Mouse (Mus musculus): ENCODE results near the gene Tnfrsf19. TPM values are rescaled to one million over a fixed set of nuclear protein-coding genes. Genes with fewer than 3 reads are reported as not detected.

Gene Tnfrsf19
- total and polyA plus RNA-seq, 3 experiments, result 2.2 to 4.3 (median 3.7) TPM

DNA sequence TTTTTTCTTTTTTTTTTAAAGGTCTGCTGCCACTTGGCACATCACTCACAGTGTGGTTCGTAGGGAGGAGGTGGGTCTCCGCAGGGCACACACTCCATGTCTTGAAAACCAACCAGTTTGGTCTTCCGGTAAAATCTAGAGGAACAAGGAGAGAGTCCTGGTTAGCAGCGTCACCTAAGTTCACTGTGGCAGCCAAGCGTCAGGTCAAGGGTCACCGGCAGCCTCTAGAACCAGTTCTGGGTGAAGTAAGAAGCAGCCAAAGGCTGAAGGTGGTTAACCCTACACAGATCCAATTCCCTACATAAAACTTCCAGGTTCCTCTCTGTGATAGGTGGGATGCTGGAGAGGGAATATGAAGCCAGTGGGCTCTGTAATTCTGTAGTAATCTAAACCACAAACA, 49.7 kb downstream of the Tnfrsf19 start:
- H3K27ac ChIP-seq, result no peak overlapping the region
- TF ChIP-seq EP300 (IDR thresholded peaks at IDR 0.05; ENCODE audit: insufficient read depth, low read depth, low read length) (no peak), CTCF (IDR thresholded peaks at IDR 0.05) (no peak), POLR2A (IDR thresholded peaks at IDR 0.05; ENCODE audit: insufficient read depth, low read depth, low read length) (no peak)
- 82% methylated on average over 6 of the region's 6 CpGs for WGBS
- intact Hi-C loops (cut with DNase I), result no loop called here
- no peak overlapping the region for H3K9ac ChIP-seq (ENCODE audit: low read depth, low read length)
- no peak for DNase-seq
- H3K36me3 ChIP-seq (ENCODE audit: control insufficient read depth, insufficient read depth, low read length), result no peaks in the 10 kb centered on the region
- no peak overlapping the region for H3K4me3 ChIP-seq
- H3K27me3 ChIP-seq (ENCODE audit: control insufficient read depth, insufficient read depth, low read length), result no peaks in the 10 kb centered on the region
- no peaks in the 10 kb centered on the region for H3K4me1 ChIP-seq (ENCODE audit: control insufficient read depth, insufficient read depth, low read length)
- H3K79me2 ChIP-seq (replicated peaks; ENCODE audit: control insufficient read depth, insufficient read depth, low read length), result no peaks in the 10 kb centered on the region

GRCm38 (mm10) chr14:60993506-60993905, 52.8 kb downstream of the Tnfrsf19 start:
- H3K27ac ChIP-seq, result no peak overlapping the region
- TF ChIP-seq POLR2A (IDR thresholded peaks at IDR 0.05; ENCODE audit: insufficient read depth, low read depth, low read length) (no peak), CTCF (IDR thresholded peaks at IDR 0.05) (no peak), EP300 (IDR thresholded peaks at IDR 0.05; ENCODE audit: insufficient read depth, low read depth, low read length) (no peak)

GRCm38 (mm10) chr14:60993092-60993491, 53.2 kb downstream of the Tnfrsf19 start:
- no peaks in the 10 kb centered on the region for H3K27me3 ChIP-seq (ENCODE audit: control insufficient read depth, insufficient read depth, low read length)
- intact Hi-C loops (cut with DNase I), result no loop called here
- 66% methylated on average over 3 of the region's 3 CpGs for whole genome bisulfite sequencing
- no peaks in the 10 kb centered on the region for H3K4me1 ChIP-seq (ENCODE audit: control insufficient read depth, insufficient read depth, low read length)
- TF ChIP-seq CTCF (IDR thresholded peaks at IDR 0.05) (no peak), POLR2A (IDR thresholded peaks at IDR 0.05; ENCODE audit: insufficient read depth, low read depth, low read length) (no peak), EP300 (IDR thresholded peaks at IDR 0.05; ENCODE audit: insufficient read depth, low read depth, low read length) (no peak)
- H3K27ac ChIP-seq, result no peak overlapping the region
- H3K79me2 ChIP-seq (replicated peaks; ENCODE audit: control insufficient read depth, insufficient read depth, low read length), result no peaks in the 10 kb centered on the region
- no peak for DNase-seq
- no peak overlapping the region for H3K9ac ChIP-seq (ENCODE audit: low read depth, low read length)
- no peaks in the 10 kb centered on the region for H3K36me3 ChIP-seq (ENCODE audit: control insufficient read depth, insufficient read depth, low read length)
- no peak overlapping the region for H3K4me3 ChIP-seq

More at GRCm38 (mm10) chr14:60993506-60993905, 52.8 kb downstream of the Tnfrsf19 start:
- H3K9ac ChIP-seq (ENCODE audit: low read depth, low read length), result no peak overlapping the region
- no peak overlapping the region for H3K4me3 ChIP-seq
- 52% methylated on average over 10 of the region's 10 CpGs for WGBS
- no peaks in the 10 kb centered on the region for H3K27me3 ChIP-seq (ENCODE audit: control insufficient read depth, insufficient read depth, low read length)
- no peaks in the 10 kb centered on the region for H3K36me3 ChIP-seq (ENCODE audit: control insufficient read depth, insufficient read depth, low read length)
- no peak for DNase-seq
- no peaks in the 10 kb centered on the region for H3K79me2 ChIP-seq (replicated peaks; ENCODE audit: control insufficient read depth, insufficient read depth, low read length)
- H3K4me1 ChIP-seq (ENCODE audit: control insufficient read depth, insufficient read depth, low read length), result no peaks in the 10 kb centered on the region
- intact Hi-C loops (cut with DNase I), result no loop called here

- TF ChIP-seq CTCF (IDR thresholded peaks at IDR 0.05) (no peak), POLR2A (IDR thresholded peaks at IDR 0.05; ENCODE audit: insufficient read depth, low read depth, low read length) (no peak), EP300 (IDR thresholded peaks at IDR 0.05; ENCODE audit: insufficient read depth, low read depth, low read length) (no peak)
- H3K27me3 ChIP-seq (ENCODE audit: control insufficient read depth, insufficient read depth, low read length), result no peaks in the 10 kb centered on the region
- intact Hi-C loops (cut with DNase I), result no loop called here
- DNase-seq, result no peak
- H3K36me3 ChIP-seq (ENCODE audit: control insufficient read depth, insufficient read depth, low read length), result no peaks in the 10 kb centered on the region
- H3K9ac ChIP-seq (ENCODE audit: low read depth, low read length), result no peak overlapping the region
- 86% methylated on average over 4 of the region's 4 CpGs for WGBS
- no peaks in the 10 kb centered on the region for H3K79me2 ChIP-seq (replicated peaks; ENCODE audit: control insufficient read depth, insufficient read depth, low read length)
- H3K4me3 ChIP-seq, result no peak overlapping the region
- no peaks in the 10 kb centered on the region for H3K4me1 ChIP-seq (ENCODE audit: control insufficient read depth, insufficient read depth, low read length)
- no peak overlapping the region for H3K27ac ChIP-seq
Measured at GRCm38 (mm10) chr14:60992144-60992543, 54.1 kb downstream of the Tnfrsf19 start.

DNA sequence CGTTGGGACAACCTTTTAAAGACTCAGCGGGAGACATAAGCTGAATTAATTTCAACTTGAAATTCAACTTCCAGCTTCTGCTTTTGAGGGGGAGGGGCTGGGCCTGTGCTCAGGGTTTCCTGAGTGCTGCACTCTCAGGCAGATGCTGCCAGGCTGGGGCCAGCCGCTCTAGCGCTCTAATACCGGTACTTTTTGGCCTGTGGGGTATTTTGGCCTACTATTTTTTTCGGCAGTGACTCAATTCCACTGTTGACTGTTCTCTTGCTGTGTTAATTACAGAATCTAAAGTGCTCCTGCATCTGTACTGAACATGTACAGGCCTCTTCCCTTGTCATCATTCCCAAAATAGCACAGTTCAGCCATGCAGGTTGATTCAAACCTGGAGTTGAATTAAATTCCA, 58.1 kb downstream of the Tnfrsf19 start:
- Histone ChIP-seq H3K27me3 (ENCODE audit: control insufficient read depth, insufficient read depth, low read length) (no peaks in the 10 kb centered on the region), H3K4me3 (no peak overlapping the region), H3K27ac (no peak overlapping the region), H3K36me3 (ENCODE audit: control insufficient read depth, insufficient read depth, low read length) (no peaks in the 10 kb centered on the region), H3K79me2 (replicated peaks; ENCODE audit: control insufficient read depth, insufficient read depth, low read length) (no peaks in the 10 kb centered on the region), H3K4me1 (ENCODE audit: control insufficient read depth, insufficient read depth, low read length) (no peaks in the 10 kb centered on the region), H3K9ac (ENCODE audit: low read depth, low read length) (no peak overlapping the region)
- intact Hi-C loops (cut with DNase I), result no loop called here
- DNase-seq, result no peak
- no peak for TF ChIP-seq EP300 (IDR thresholded peaks at IDR 0.05; ENCODE audit: insufficient read depth, low read depth, low read length)
- no peak for TF ChIP-seq CTCF (IDR thresholded peaks at IDR 0.05)
- no peak for TF ChIP-seq POLR2A (IDR thresholded peaks at IDR 0.05; ENCODE audit: insufficient read depth, low read depth, low read length)
- 43% methylated on average over 6 of the region's 6 CpGs for WGBS

DNA sequence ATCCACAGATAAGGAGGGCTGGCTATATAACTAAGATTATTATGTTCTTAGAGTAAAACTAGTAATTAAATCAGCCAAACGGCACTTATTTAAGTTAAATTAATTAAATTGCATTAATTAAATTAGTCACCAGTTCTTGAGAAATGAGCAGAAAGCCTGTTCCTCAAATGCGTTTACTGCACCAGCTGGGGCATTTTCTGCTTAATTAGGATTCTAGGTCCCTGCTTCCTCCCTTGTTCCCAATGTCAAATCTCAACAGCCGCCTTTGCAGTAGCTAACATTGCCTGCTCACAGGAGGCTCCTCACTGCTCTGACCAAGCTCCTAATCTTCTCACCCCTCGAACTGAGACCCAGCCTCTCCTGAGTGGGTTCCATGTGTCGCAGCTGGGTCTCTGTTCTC, 59.4 kb downstream of the Tnfrsf19 start:
- Histone ChIP-seq H3K4me3 (no peak overlapping the region), H3K9ac (ENCODE audit: low read depth, low read length) (no peak overlapping the region), H3K36me3 (ENCODE audit: control insufficient read depth, insufficient read depth, low read length) (no peaks in the 10 kb centered on the region), H3K27ac (no peak overlapping the region), H3K4me1 (ENCODE audit: control insufficient read depth, insufficient read depth, low read length) (no peaks in the 10 kb centered on the region), H3K79me2 (replicated peaks; ENCODE audit: control insufficient read depth, insufficient read depth, low read length) (no peaks in the 10 kb centered on the region), H3K27me3 (ENCODE audit: control insufficient read depth, insufficient read depth, low read length) (no peaks in the 10 kb centered on the region)
- no peak for DNase-seq
- intact Hi-C loops (cut with DNase I), result no loop called here
- 82% methylated on average over 5 of the region's 5 CpGs for WGBS
- TF ChIP-seq EP300 (IDR thresholded peaks at IDR 0.05; ENCODE audit: insufficient read depth, low read depth, low read length) (no peak), POLR2A (IDR thresholded peaks at IDR 0.05; ENCODE audit: insufficient read depth, low read depth, low read length) (no peak), CTCF (IDR thresholded peaks at IDR 0.05) (no peak)
